Mouse (Mus musculus) adrenal gland, postnatal 10 days (tissue): ENCODE data around the gene 1810024B03Rik. TPM values are rescaled to one million over a fixed set of nuclear protein-coding genes. Genes with fewer than 3 reads are reported as not detected.
"Not testable (repeated sequence)": the region's sequence is repeated elsewhere in the genome, so short reads cannot be mapped to it uniquely, and the experiment has no call there.

Experiments
- DNase-seq: peaks from one replicate; pipeline ENCODE4 v3.0.0; 2021; ENCODE audit warnings: mixed read lengths
- long read RNA-seq, 2 experiments: library from polyadenylated mRNA; stranded (forward); transcript quantifications; one replicate each; pipeline ENCODE4 v2.0.0; 2021
- total RNA-seq, 2 experiments: library from RNA; stranded (reverse); gene quantifications; 2 replicates each; pipeline ENCODE4 v1.2.3; 2021

1810024B03Rik gene
- 1 to 10 TPM; 1.3 to 1.8 TPM for total RNA-seq
- long read RNA-seq, experiment 1, transcript 1810024B03Rik-202 (2 exons, 2,364 nt) = major isoform, 8 of 9 reads
- long read RNA-seq, experiment 1, partial matches to known transcripts = 0 of 9 reads
- long read RNA-seq, experiment 1, other reads (novel, unspliced or antisense) = 1 of 9 reads
- long read RNA-seq, experiment 2, partial matches to known transcripts = 0 of 3 reads
- long read RNA-seq, experiment 2, other reads (novel, unspliced or antisense) = 0 of 3 reads

DNA sequence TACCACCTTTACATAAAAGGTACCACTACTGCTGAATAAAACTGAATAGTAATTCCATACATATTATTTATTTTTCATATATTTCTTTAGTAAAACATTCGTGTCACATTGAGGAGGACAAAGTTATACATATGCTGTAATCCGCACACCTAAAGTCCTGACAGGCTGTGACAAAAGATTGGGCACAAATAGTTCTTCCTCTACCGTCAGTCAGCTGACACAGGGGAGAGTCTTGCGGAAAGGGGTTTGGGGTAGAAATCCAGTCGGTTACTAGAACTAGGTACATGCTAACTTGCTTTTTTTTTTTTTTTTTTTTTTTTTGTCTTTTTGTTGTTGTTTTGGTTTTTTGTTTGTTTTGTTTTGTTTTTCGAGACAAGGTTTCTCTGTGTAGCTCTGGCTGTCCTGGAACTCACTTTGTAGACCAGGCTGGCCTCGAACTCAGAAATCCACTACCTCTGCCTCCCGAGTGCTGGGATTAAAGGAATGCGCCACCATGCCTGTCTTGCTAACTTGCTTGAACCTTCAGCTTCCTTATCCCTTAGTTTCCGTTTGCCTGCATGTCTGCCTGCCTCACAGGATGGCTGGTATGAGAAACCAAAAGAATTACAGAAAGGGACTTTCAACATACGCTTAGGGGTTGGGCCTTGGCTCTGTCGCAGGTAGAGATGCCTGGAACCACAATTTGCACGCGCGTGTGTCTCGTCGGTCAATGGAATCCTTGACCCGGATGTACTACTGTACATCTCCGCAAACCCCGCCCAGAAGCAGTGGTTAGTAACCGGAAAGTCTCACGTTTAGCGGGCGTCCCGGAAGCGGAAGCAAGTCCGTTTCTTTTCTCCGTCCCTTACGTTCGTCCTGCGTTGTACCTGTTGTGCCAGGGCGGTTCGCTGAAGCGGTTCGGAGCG, at the start of gene 1810024B03Rik, which contains the start of gene Snrnp200:
1810024B03Rik (minus strand) TSS at position 734 of the 905 bp plus-strand sequence.
Snrnp200 (plus strand) TSS at position 840 of the 905 bp plus-strand sequence.
- peak; percentile 95 for DNase-seq

DNA sequence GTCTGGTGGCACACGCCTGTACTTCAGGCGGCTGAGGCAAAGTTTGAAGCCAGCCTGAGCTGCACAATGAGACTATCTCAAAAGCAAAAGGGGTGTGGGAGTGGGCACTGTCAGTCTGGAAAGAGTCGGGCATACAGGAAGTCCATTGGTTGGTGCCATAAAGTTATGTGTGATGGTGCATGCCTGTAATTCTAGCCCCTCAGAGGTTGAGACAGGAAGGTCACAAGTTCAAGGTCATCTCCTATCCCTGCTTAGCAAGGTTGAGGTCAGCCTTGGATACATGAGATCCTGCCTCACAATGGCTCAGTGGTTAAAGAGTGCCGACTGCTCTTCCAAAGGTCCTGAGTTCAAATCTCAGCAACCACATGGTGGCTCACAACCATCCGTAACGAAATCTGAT, 47.2 kb upstream of the 1810024B03Rik start:
- DNase-seq = no peak

DNA sequence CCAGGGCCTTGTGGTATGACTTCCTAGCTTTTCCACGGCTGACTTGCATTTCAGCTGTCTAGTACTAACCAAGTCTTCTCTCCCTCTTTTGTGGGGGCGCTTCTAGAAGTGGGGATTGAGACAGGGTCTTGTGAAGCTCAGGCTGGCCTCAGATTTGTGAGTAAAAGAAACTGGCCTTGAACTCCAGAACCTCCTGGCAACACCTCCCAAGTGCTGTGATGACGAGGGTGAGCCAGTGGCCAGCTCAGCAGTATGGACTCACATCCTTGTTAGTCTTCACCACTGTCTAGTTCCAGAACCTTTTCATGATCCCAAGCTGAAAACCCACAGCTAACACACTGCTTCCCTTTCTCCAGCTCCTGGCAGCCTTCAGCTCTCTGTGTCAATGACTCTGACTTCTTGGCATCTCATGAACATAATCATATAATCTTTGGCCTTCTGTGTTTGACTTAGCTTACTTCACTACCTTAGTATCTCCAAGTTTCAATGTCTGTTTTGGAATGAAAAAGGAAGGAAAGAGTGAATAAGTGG, 46.6 kb upstream of the 1810024B03Rik start:
- DNase-seq = no peak

DNA sequence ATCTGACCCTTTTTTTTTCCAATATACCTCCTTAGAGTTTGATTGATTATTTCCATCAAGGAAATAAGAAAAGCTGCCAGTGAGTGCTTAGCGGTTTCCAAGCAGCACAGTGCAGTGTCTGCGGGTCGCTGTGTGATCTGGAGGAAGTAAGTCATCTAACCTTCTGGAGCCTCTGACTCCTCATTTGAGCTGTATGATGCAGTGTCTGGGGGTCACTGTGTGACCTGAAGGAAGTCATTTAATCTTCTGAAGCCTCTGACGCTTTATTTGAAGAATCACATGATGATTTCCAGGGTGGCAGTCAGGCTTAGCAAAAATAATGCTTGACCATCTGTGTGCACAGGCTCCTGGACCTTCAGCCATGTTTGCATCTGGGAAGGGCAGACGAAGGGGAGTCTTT, 44.7 kb upstream of the 1810024B03Rik start:
- no peak for DNase-seq

DNA sequence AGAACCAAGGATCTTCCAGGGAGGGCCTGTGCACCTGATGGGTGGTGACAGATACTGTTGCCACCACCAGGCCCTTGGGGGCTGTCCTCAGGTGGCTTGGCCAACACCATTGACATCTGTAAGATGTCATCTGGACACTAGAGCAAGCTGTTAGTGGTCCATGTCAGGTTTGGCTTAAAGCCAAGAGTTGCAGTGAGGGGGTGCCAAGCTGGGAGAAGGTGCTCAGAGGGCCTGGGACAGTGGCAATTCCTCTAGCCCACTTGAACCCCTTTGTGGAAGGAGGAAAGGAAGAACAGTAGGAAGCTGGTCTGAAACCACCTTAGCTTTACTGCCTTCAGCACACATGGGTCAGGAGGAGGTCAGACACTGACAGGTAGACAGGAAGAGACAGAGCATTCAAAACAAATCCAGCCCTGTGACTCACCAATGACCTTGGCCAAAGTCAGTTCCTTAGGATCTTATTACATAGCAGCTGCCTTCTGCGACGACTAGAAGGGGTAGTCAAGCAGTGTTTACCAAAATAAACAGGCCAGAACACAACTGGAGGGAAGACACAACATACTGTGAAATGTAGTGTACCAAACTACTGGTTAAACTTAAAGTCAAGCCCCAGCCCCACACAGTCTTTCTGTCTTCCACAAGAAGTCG, 43.9 kb upstream of the 1810024B03Rik start:
- peak; percentile 46 for DNase-seq

DNA sequence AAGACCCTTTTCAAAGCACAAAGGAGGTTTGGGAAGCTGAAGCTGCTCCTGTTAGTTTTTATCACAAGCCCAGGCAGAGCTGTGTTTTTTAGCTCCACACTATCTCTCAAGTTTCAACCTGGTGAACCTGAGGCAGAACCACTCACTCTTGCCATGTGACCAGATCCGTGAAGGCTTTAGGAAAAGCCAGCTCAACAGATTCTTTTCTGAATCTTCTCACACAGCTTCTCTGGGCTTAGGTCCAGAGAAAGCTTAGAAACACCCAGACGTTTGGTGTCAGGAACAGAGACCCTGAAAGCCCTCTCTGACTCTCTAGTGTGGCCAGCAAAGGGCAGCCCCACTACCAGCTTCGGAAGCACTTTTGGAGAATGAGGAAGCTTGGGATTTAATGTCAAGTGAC, 43.4 kb upstream of the 1810024B03Rik start:
- DNase-seq = no peak

DNA sequence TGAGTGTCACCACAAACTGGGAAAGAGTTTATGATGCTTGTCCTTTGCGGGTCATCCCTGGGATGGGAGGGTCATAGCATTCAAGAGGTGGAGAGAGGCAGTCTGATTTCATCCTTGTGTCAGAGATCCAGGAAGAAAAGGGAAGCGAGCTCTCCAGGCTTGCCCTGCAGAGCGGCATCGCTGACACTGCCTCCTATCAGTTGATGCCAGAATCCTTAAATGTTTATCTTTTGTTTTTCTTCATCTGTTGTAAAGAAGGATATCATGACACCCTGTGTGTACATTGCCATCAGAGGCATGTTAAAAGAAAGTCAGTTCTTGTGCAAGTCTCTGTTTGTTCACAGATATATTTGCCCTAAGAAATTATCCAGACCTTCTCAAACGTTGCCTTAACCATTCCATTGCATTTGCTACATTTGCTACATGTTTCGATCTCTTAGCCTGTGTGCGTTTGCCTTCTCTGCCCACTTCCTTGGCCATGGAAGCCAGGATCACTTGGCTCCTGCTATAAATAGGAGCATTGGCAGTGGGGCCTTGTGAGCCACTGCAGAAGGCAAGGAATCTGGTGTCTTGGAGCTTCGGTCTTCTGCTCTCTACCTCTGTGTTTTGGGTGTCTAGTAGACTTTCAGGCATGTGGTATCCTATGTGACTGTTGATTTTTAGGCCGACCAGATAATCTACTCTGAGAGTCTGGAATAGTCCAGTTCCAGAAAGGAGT, 42.4 kb upstream of the 1810024B03Rik start:
- DNase-seq = no peak

DNA sequence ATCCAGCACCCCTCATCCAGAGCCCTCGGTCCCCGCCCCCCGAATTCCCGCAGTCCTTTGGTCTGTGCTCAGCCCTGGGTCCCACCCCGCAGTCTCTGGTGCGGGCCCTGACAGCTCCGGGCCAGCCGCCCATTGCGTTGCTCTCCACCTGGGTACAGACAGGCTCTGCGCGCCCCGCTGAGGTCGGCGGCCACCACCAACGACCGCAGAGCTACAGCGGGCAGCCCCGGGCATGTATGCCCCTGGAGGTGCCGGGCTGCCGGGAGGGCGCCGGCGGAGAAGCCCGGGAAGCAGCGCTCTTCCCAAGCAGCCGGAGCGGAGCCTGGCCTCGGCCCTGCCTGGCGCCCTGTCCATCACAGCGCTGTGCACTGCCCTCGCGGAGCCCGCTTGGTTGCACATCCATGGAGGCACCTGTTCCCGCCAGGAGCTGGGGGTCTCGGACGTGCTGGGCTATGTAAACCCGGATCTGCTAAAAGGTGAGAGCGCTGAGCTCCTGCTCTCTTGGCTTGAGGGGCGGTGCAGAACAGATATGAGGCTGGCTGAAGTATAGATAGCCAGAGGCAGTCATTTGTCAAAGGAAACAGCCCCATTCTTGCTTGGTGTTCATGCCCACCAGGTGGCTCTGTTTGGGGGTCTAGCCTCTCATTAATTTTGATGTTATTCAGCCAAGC, 40.4 kb upstream of the 1810024B03Rik start:
- DNase-seq = peak; percentile 61

DNA sequence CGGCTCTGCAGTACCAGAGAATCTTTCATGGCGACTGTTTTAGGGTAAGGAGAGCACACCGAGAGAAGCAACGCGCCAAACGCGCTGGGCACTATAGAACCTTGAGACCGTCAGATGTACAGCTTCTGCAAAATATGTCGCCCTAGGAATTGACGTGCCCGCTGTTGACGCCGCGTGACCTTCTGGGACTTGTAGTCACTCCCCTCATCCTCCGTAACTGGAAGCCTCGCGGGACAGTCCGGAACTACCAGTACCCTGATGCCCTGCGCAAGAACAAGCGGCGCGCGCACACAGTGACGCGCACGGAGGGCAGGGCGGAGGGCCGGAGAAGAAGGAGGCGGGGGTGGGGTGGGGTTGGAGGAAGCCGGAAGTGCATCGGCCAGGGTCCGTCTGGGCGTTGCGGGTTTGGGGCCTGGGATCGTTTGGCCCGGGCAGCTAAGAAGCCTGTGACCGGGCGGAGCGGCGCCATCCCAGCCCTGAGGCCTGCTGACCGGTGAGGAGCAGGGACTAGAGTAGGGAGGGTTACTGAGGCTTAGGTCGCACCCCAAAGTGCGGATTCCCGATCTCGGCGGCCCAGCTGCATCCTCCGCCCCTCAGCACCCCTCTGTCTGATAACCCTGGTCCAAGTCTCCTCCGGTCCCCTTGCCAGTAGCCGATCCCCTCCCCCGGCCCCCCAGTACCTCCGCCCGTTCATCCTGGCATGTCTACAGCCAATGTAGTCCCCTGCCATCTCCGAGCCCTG, 39.7 kb upstream of the 1810024B03Rik start, which contains the start of the genes Ciao1 and Tmem127:
Ciao1 (minus strand) TSS at position 225 of the 742 bp plus-strand sequence.
Tmem127 (plus strand) TSS at position 317 of the 742 bp plus-strand sequence.
- DNase-seq = peak; percentile 98

DNA sequence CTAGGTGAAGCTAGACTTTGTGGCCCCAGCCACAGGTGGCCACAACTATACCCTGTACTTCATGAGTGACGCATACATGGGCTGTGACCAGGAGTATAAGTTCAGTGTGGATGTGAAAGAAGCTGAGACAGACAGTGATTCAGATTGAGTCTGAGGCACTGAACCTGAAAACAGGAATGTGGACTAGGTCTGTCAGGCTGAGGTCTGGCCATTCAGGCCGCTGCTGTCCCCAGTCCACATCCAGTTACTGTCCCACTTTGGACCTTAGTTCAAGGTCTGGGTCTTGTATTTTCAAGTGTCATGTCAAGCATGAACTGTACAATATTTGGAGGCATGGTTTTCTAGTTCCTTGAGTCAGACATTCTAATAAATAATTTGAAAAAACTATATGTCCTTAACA, 32.0 kb upstream of the 1810024B03Rik start:
- no peak for DNase-seq

DNA sequence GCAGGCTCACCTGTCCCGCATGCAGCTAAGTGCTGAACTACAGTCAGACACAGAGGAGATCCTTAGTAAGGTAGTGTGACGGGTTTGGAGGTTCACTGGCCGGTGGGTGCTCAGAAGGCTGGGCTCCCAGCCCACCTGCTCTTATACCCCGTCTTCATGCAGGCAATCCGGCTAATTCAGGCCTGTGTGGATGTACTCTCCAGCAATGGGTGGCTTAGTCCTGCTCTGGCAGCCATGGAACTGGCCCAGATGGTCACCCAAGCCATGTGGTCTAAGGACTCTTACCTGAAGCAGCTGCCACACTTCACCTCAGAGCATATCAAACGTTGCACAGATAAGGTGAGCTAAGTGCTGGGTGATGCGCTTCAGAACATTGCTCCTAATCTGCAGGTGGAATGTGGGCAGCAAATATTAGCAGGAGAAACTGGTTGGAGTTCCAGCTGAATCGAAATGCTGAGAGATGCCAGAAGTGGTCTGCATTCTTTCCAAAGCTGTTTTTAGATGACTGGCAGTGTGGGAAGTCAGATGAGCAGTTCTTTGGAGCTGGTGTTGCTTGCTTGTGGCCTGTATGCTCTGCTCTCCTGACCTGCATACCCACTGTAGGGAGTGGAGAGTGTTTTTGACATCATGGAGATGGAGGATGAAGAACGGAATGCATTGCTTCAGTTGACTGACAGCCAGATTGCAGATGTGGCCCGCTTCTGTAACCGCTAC, 30.0 kb upstream of the 1810024B03Rik start:
- no peak for DNase-seq

DNA sequence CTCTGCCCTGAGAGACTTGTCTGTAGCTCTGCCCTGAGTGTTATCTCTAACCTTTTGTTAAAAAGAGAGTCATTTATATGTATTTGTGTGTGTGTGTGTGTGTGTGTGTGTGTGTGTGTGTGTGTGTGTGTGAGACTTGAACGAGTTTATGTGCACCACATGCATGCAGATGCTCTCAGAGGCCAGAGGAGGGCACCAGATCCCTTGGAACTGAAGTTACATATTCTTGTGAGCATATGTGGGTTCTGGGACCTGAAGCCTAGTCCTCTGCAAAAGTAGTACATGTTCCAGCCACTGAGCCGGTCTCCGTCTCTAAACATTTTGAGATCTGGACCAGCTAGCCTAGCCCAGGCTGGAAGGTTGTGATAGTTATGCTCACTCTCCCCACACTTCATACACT, 17.2 kb upstream of the 1810024B03Rik start:
- DNase-seq = no peak

DNA sequence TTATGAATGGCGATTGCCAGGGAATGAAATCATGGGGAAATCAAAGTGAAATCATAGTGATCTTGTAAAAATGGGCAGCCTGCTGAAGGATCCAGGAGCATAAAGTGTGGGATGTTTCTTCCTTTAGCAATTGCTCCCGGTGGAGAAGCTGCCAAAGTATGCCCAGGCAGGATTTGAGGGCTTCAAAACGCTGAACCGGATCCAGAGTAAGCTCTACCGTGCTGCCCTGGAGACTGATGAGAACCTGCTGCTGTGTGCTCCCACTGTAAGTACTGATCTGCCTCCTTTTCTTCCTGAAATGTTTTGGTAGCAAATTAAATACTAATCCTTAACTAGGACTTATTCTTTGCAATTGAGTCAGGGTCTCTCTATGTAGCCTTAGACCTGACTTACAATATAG, 9.7 kb upstream of the 1810024B03Rik start:
- DNase-seq = no peak

DNA sequence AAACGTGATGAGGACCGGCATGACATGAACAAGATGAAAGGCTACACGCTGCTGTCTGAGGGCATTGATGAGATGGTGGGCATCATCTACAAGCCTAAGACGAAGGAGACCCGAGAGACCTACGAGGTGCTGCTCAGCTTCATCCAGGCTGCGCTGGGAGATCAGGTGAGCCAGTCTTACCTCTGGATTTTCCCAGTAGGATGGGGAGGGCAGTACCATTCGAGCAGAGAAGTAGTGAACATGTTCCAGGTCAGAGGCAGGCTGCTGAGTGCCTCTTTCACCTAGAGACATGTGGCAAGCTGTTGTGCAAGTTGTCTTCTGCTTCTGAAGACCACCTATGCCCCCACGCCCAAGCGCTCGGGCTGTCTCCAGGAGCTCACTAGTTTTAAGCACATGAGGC, 2.6 kb upstream of the 1810024B03Rik start:
- no peak for DNase-seq

DNA sequence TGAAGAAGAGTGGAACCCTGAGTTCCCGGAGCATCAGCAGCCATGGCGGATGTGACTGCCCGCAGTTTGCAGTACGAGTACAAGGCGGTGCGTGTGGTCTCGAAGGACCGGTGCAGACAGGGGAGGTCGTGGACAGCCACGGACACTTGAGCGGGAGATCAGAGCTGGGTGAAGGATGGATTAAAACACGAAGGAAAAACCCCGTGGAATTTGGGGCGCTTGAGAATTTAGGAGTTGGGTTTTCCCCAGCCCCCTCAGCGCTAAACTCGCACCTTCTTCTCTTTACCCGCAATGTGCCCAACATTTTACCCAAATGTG, 331 bp upstream of the 1810024B03Rik start:
- no peak for DNase-seq

DNA sequence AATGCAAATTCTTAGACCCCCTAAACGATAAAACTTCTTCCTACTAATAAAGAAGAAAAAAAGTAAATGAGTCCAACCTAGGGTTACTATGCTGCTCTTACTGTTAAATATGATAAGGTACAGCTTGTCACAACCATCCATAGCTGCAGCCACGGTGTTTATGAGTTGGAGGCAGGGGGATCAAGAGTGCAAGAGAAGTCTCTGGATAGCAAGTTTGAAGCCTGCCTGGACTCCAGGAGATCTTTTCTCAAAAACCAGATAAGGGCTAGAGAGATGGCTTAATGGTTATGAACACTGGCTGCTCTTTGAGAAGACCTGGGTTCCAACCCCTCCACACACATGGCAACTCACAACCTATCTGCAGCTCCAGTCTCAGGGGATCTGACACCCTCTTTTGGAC, 1.2 kb downstream of the 1810024B03Rik start:
- DNase-seq = no peak

DNA sequence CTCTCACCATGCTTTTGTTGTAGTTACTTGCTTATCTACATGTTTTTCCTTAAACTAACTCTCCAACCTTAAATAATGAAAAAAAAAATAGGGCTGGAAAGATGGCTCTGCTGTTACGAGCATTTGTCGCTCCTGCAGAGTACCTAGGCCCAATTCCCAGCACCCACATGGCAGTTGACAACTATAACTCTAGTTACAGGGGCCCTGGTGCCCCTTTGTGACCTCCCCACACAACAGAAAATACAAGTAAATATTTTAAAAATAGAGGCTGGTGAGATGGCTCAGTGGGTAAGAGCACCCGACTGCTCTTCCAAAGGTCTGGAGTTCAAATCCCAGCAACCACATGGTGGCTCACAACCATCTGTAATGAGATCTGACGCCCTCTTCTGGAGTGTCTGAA, 2.1 kb downstream of the 1810024B03Rik start:
- not testable (repeated sequence) for DNase-seq

DNA sequence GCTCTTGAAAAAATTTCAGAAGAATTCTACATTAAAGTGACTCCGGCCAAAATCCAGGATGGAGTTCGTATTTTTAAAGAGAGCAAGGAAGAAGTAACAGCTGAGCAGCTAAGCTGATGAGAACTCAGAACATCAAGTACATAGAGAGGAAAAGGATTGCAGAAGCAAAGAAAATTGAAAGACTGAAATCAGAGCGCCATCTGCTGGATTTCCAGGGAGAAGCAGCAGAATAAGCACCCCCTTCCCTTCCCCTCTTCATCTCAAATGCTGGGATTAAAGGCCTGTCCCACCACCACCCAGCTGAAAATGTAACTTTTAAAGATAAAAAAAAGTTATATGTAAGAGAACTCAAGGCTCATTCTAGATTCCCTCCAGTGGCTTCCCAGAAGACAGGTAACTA, 3.1 kb downstream of the 1810024B03Rik start:
- DNase-seq = peak; percentile 70

DNA sequence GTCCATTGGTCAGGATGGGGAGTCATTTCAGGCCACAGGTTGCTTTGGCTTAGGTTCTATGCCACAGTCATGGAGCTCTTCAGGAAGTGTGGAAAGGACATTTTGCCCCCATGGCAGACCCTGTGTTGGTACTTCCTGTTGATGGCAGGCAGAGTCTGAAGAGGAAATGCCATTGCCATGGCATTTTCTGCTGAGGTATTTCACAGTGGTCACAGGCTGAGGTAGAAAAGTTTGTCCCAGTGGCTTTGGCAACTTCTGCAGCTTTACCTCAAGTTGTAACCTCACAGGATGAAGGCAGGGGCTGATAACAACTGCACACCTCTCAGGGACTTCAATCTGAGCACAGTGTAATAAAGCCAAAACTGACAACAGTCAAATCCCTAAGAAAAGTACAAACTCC, 18.5 kb downstream of the 1810024B03Rik start:
- DNase-seq = no peak
